Mouse (Mus musculus): Measurements from ENCODE around the gene Cdkn2b. TPM values are rescaled to one million over a fixed set of nuclear protein-coding genes. Genes with fewer than 3 reads are reported as not detected.

Cdkn2b gene
- total RNA-seq, 4 experiments from 2014 or later = 0.96 to 2.7 (median 1.6) TPM

Other genes with a start within 250 kb of the Cdkn2b start
- gene Mtap, start 173.9 kb downstream of the Cdkn2b start, total RNA-seq (2022) = 10 to 100 TPM; 15.3 to 18.8 (median 16.9) TPM
- 1 to 10 TPM in 1 of 4 experiments, under 1 TPM in 1, not detected in 2; 0.36 to 1.2 TPM for gene Cdkn2a, start 16.4 kb downstream of the Cdkn2b start, total RNA-seq (2022)

All from gastrocnemius, adult 8-10 months (tissue).